Mouse (Mus musculus): Measurements from ENCODE around the gene Enah. TPM values are rescaled to one million over a fixed set of nuclear protein-coding genes. Genes with fewer than 3 reads are reported as not detected.

Gene Enah
- total RNA-seq, 2 experiments from 2014 or later: 90.6 to 92.1 TPM

GRCm38 (mm10) chr1:182028231-182029210 lies 8.7 kb upstream of the Enah start:
- peak; percentile 36 to 58 for DNase-seq
- intact Hi-C loops (cut with DNase I): no loop called here

GRCm38 (mm10) chr1:182027426-182027979 lies 7.7 kb upstream of the Enah start:
- intact Hi-C loops (cut with DNase I): no loop called here
- no peak for DNase-seq

DNA sequence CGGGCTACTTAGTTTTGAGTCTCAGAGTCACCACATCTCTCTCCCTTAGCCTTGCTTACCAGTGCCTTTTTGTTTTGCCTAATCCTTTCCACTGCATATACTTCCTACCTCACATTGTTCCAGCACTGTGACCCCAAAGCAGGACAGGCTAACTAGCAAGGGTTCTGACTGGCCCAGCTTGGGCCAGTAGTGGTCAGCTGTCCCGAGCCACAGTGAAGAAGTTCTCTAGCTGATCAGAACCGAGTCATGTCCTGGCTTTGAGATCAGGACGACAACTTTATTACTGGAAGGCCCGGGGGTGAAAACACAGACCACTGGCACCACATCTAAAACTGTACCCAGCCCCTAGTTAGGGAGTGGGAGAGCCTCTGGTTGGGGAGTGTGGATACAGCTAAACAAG lies 7.0 kb upstream of the Enah start:
- DNase-seq: no peak
- intact Hi-C loops (cut with DNase I): no loop called here

DNA sequence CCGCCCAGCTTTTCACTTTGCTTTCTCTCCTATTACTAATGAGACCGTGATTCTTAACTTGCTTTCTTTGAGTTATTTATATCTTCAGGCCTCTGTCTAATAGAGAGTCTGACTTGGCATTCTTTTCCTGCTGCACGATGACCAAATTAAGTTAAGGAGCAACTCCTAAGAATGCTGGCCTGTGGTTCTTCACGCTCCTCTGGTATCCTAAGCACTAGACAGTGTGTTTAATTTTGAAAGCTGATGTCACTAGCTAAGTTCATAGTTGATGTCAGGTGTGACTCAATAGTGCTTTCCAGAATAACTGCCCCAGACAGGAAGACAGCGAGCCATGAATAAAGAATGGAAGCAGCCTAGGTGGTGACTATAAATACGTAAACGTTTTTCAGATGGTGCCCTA lies 6.3 kb upstream of the Enah start:
- intact Hi-C loops (cut with DNase I): no loop called here
- no peak for DNase-seq

DNA sequence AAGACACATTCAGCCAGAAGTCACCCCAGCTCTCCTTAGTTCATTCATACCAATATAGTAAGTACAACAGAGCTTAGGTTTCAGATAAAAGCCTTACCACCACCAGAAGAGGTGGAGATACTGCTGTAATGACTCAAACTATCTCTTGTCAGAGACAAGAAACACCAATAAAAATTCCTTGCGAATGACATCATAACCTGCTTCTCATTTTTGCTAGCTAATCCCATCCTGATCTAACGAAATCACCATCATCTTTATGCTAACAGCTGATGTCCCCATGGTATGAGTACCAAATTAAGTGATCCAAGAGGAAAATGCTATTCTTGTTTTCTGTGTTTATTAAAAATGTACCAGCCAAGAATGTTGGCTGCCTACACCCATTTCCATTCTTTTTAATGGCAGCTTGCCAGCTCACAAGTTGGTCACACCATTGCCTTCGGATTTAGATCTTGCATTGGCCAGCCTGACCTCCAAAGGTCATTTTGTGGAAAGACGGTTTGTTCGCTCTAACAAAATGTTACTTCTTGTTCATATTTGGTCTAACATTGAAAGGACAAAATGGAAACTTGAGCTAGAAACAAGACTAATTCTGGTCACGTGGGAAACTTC lies 2.0 kb upstream of the Enah start:
- peak in 1 of 2 experiments; percentile 16 for DNase-seq
- intact Hi-C loops (cut with DNase I): no loop called here

GRCm38 (mm10) chr1:182020831-182021460 lies 1.2 kb upstream of the Enah start:
- intact Hi-C loops (cut with DNase I): no loop called here
- peak in 1 of 2 experiments; percentile 15 for DNase-seq

DNA sequence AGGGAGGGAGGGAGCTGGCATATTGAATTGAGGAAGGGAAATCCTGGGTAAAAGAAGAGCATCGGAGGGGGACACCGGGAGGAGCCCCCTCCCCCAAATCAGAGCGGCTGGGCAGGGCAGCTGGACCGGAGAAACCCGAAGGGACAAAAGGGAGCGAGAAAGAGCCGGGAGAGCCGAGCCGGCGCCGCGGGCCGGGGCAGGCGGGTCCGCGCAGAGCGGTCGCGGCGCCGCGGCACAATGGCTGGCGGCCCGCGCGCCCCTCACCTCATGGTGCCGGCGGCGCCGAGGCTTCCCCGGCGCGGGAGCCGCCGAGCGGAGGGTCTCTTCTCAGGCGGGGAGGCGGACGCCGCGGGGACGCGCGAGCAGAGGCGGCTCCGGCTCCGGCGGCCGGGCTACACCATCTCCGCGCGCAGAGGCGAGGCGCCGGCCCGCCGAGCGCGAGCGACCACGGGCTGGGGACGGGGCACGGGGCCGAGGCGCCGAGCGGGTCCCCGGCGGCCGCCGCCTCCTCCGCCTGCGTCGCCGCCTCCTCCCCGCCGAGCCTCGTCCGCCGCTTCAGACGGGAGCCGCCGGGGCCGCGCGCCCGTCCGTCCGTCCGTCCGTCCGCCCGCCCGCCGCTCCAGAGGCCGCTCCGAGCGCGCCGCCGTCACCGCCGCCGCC lies 394 bp downstream of the Enah start:
- peak in 1 of 2 experiments; percentile 34 for DNase-seq
- intact Hi-C loops (cut with DNase I): loop anchor here (2.0 to 5.0 kb wide), 2 partner anchors 47 to 95 kb away; no protein-coding TSS in a partner anchor

DNA sequence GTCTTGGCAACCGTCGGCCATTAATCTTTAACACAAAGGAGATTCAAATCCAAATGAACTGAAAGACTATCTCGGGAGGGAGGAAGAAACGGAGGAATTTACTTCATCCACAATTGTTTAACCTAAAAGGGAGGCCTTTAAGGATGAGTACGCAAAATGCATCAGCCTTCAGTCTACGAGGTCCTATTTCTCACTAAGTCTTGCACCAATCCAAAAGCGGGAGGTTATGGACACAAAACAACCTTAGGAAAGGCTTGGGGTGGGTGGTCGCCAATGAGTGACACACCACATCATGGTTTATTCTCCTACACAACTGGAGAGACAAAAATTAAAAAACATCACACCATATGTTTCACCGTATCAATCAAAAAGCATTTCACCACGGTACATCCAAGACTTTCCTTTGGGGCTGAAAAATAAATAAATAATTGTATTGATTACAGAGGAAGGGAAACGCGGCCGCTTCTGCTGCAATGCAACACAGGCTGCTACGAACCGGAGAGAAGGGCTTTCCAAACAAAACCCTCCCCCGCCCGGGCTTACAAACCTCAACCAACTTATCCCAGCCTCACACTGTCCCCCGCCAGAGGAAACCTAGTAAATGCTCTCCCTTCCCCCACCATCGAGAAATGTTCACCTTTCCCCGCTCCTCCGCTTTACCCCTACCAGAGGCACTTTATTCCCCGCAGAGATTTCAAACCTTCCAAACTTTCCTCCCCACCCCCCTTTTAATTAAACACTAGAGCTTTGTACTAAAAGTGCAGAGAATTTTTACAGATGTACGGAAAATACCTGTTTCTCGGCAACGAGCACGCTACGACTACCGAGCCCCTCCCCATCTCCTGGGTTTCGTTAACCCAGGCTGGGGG lies 1.2 kb downstream of the Enah start:
- DNase-seq: peak; percentile 33 to 44
- intact Hi-C loops (cut with DNase I): loop anchor here (2.0 to 5.0 kb wide), 2 partner anchors 46 to 96 kb away; no protein-coding TSS in a partner anchor

DNA sequence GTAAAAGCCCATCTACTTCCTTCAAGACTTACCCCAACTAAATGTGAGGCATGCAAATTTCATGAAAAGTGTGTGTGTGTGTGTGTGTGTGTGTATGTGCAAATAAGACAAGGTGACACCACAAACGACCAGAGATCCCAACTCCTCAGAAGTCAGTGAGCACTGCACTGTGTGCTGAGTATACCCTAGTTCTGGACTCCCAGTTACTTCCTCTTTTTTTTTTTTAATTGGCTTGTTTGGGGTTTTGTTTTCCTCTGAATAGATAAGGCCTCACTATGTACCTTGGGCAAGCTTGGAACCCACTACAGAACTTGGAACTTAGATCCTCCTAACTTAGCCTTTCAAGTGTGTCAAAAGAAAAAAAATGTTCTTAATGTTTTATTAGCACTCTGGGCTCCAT lies 14.0 kb downstream of the Enah start:
- intact Hi-C loops (cut with DNase I): no loop called here
- no peak for DNase-seq

GRCm38 (mm10) chr1:181998673-181999072 lies 21.1 kb downstream of the Enah start:
- no peak for DNase-seq
- intact Hi-C loops (cut with DNase I): no loop called here

GRCm38 (mm10) chr1:181997791-181998190 lies 22.0 kb downstream of the Enah start:
- DNase-seq: no peak
- intact Hi-C loops (cut with DNase I): no loop called here

- intact Hi-C loops (cut with DNase I): no loop called here
- no peak for DNase-seq
These were observed 26.2 kb downstream of the Enah start for GRCm38 (mm10) chr1:181993597-181993996.

GRCm38 (mm10) chr1:181988367-181988766 lies 31.4 kb downstream of the Enah start:
- DNase-seq: no peak
- intact Hi-C loops (cut with DNase I): no loop called here

GRCm38 (mm10) chr1:181987226-181987625 lies 32.6 kb downstream of the Enah start:
- DNase-seq: peak in 1 of 2 experiments; percentile 12
- intact Hi-C loops (cut with DNase I): no loop called here

DNA sequence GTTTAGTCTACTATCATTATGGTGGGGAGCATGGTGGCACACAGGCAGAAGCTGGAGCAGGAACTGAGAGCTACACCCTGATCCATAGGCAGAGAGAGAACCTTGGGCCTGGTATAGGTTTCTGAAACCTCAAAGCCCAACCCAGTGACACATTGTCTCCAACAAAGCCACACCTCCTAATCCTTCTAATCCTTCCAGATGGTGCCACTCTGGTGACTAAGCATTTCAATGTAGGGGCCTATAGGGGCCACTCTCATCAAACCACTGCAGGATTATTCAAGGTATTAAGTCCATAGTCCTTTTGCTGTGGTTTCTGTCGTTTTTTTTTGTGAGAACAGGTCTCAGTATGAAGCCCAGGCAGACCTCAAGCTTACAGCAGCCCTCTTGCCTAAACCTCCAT lies 33.9 kb downstream of the Enah start:
- no peak for DNase-seq
- intact Hi-C loops (cut with DNase I): no loop called here

DNA sequence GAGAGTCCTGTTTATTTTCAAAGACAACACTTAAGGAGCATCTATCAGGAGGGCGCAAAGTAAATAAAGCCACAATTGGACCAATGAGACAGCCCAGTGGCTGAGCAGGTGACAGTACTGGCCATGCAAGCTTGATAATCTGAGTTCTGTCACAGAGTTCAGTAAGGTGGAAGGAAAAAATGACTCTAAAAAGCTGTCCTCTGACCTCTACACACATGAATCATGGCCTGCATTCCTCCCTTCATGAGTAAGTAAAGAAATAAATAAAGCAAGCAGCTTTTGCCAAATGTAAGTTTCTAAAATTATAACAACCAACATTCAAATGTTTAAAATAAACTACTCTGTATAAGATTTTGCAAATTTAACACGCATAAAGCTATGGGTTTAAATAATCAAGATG lies 35.0 kb downstream of the Enah start:
- intact Hi-C loops (cut with DNase I): no loop called here
- DNase-seq: no peak

DNA sequence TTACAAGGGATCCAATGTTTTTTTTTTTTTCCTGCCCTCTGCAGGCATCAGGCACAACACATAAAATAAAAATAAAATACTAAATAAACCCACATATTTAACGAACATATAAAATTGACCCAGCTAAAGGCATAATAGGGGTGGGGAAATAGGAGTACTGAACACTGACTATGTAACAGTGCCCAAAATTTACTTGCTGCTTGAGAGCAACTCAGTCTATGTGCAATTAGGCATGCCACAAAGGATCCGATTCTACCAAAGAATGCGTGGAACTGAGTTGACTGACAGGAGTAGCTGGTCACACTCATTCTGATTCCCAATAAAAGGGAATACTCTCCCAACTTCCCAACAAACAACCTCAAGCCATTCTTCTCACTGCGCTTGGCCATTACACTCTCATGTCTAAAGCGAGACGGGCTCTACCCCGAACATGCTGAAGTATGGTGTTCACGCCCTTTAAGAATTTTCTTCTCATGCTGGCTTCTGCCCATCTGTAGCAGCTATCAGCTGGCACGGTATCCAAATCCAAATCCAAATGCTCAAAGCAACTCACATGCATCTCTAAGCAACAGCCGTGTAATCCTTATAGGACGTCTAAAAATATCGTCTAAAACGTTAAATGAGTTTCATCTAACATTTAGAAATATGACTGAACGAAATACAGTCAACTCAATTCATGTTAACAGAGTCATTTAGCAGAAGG lies 39.6 kb downstream of the Enah start:
- intact Hi-C loops (cut with DNase I): no loop called here
- DNase-seq: no peak

DNA sequence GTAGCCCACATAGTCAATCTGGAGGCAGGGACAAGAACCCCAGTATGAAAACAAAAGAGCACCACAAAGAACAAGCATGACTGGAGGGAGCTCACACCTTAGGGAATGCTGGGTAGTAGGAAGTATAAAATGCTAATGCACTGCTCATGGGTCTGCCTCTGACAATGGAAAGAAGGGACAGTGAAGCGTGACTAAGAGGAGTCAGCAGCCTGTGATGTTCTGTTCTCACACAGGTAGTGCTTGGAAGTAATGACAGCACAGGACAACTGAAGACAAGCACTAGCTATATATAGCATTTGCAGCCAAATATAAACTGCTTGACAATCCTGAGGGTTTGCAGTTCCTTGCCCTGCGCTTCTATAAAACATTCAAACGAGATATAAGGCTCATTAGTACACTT lies 44.3 kb downstream of the Enah start:
- intact Hi-C loops (cut with DNase I): no loop called here
- DNase-seq: no peak

- intact Hi-C loops (cut with DNase I): loop anchor here (5.0 kb wide), 1 partner anchor 42 kb away; the partner anchor contains the start of gene Enah
- DNase-seq: no peak
These were observed 44.9 kb downstream of the Enah start for GRCm38 (mm10) chr1:181974897-181975296.
